Mouse (Mus musculus): ENCODE results near the gene Mtch1.
"Not testable (repeated sequence)": the region's sequence is repeated elsewhere in the genome, so short reads cannot be mapped to it uniquely, and the experiment has no call there.

Gene Mtch1

DNA sequence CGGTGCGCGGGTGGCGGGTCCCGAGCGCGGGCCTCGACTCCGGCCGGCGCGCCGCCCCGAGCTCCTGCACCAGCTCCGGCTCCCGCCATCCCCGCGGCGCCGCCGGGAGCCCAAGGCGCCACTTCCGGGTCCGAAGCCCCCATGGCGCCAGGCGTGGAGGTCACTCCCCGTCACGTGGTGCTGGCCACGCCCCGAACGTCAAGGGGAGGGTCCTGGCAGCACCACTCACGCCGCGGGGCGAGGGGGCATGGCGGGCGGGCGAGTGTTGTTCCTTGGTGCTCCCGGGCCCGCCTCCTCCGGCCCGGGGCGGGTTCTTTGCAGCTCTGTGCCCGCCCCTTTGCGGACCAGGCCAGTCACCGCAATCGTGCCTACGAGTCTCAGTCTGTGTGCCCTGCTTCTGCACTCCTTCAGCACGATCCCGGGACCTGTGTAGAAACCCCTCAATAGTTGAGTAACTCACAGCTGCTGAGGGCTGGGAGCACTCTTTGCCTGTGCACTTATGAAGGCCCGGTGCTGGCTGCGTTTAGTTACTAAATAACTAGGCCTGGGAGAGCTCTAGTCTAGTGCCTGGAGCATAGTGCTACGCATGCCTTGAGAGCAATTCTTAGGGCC, at the start of gene Mtch1:
Mtch1 (minus strand) TSS at position 290 of the 612 bp plus-strand sequence.
- peak; percentile 99 for DNase-seq (ENCODE audit: low read depth, low spot score)

DNA sequence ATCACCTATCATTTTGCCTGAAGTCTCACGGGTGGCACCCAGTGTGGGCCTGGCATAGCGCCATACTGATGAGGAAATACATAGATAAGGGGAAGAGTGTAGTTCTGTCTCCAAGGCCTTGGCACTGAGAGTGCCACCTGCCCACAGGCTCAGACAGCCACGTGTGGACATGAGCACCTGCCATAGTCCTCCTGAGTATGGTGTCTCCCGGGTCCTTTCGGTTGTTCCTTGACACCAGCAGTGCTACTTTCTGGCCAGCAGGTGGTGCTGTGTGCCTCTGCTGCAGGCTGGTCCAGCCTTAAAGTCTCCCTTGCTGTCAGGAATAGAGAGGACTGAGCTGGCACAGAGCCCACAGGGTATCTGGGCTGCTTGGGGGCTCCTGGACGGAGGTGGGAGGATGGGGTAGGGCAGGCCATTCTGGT, 49.1 kb upstream of the Mtch1 start:
- DNase-seq (ENCODE audit: low read depth, low spot score), result peak; percentile 94

DNA sequence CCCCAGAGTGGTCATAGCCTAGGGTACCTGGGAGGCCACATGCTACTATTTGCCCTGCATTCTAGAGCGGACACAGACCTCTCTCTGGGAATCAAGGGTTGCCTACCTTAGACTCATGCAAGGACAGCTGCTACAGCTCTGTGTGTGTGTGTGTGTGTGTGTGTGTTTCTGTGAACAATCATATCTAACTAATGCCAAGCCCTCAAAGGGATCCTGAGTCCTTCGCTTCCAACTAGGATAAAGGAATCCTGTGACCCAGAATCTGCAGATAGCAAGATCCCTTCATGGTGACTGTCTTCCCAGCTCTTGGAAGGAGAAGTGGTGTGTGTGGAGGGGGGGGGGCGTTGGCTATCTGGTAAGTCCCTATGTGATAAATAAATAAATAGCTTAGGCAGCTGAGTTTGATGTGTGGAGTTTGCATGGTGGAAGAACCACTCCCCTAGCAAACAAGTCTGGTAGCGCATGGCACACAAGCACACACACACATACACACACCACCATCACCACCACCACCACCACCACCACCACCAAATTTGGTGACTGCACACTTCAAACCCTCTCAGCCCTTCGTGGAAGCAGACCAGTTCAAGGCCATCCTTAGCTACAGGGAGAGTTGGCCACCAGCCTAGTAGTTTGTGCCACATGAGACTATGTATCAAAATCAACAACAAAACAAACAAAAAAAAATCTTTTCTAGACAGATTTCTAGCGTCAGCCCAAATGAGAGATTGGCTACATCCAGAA, 48.5 kb upstream of the Mtch1 start:
- peak; percentile 75 for DNase-seq (ENCODE audit: low read depth, low spot score)

DNA sequence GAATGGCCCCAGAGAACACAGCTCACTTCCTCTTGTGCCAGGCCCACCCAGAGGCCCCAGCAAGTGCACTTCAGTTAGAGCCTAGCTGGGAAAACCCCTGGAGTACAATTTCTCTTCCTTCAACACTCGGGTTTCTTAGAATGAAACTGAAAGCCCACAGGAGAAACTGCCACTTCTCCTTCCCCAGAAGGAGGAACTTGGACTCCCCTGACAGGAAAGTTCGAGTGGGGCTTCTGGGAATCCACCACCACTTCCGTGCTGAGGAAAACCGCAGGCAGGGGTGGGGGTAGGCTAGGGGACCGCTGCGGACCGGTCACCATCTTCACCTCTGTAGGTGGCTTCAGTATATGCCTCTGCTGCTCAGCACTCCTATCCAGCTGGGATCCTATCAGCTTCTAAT, 47.6 kb upstream of the Mtch1 start:
- peak; percentile 91 for DNase-seq (ENCODE audit: low read depth, low spot score)

DNA sequence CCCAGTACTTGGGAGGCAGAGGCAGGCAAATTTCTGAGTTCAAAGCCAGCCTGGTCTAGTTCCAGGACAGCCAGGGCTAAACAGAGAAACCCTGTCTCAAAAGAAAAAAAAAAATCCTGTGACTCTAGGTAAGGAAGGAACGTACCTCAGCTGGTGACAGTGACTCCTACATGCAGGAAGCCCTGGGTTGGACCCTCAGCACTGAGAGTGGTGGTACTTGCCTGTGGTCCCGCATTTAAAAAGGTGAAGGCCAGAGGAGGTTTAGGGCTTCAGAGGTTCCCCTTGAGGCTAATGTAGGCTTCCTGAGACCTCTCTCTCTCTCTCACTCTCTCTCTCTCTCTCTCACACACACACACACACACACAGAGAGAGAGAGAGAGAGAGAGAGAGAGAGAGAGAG, 47.0 kb upstream of the Mtch1 start:
- not testable (repeated sequence) for DNase-seq (ENCODE audit: low read depth, low spot score)

DNA sequence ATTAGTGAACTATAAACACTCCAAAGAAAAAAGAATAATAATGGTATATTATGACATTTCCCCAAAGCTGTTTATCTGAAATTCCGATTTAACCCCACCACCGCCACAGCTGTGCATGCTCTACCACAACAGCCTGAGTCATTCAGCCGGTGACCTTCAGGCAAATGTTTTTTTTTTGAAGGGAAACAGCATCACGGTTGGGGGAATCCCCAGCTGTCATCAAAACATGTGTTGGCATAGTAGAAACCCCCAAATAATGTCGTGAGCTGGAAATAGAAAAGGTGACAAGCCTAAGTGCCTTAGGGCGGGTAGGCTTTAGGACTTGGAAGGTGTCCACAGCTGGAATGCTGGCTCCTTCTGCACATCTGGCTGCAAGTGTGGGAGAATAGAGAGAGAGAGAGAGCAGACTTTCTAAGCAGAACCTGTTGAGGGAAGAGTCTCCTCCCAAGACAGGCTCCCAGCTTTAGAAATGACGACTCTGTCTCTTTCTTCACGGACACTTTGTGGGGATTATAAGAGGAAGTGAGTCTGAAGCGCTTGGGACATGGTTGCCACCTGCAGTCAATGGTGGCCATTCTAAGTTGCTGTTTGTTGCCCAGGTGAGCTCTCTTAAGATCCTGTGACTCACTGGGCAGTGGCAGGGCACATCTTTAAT, 46.5 kb upstream of the Mtch1 start:
- DNase-seq (ENCODE audit: low read depth, low spot score), result peak; percentile 95

DNA sequence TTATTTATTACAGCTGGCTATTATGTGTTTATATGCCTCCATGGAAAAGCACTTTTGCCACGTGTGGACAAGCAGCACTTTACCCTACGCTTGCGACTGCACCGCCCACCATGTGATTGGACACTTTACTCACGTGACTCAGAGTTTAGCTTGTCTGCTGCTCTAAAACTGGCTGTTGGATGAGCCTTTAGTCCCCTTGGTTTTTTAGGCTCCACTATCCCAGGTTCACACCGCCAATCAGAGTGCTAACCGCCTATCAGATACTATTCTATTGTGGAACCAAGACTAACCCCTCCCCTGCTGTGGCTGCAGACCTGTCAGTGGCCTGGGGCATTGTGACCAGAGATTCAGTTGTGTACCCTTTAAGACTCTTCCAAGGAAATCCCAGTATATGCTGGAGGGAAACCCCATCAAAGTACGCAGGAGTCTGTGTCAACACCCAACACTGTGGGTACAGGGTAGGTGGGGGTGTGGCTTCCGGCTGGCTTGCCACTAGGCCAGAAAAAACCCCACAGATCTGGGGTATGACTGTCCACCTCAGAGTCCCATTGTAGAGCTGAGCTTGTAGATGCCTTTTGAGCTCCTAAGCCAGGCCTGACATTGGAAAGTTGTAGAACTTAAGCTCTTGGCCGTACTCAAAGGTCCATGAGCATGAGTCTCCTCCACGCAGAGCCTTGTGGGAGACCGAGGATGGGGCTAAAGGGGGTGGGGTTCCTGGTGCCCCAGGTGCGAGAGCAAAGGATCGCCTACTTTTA, 45.8 kb upstream of the Mtch1 start:
- peak; percentile 84 for DNase-seq (ENCODE audit: low read depth, low spot score)

DNA sequence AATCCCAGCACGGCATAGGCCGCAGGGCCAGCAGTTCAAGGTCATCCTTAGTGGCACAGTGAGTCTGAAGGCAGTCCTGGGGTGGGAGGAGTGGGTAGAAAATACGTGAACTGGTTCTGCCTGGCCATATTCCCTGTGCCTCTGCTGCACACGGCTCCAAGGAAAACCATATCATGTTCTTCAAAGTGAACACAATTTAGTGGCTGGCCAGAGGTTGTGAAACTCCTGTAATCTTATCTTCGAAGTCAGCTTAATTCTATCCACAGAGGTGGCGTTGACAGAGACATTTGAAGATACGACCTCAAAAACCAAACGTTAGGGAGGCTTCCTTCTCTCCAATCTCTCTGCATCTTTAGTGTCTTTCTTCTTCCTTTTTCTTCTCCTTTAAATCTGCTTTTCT, 43.5 kb upstream of the Mtch1 start:
- no peak for DNase-seq (ENCODE audit: low read depth, low spot score)

DNA sequence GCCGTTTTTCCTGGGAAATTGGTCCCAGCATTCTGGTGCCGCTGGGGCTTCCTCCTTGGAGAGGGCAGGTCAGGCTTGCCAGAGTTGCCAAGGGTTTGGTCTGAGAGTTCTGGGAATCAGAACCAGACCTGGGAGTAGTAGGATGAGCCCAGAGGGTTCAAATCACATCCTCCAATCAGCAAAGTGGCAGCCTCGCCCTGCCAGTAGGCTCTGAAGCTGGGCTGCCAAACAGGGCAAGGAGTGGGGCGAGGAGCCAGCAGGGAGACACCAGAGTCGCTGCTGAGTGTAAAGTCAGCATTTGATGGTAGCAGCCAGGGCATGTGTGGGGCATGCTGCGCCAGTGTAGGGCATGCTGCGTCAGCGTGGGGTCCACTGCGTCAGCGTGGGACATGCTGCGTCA, 41.2 kb upstream of the Mtch1 start:
- no peak for DNase-seq (ENCODE audit: low read depth, low spot score)

DNA sequence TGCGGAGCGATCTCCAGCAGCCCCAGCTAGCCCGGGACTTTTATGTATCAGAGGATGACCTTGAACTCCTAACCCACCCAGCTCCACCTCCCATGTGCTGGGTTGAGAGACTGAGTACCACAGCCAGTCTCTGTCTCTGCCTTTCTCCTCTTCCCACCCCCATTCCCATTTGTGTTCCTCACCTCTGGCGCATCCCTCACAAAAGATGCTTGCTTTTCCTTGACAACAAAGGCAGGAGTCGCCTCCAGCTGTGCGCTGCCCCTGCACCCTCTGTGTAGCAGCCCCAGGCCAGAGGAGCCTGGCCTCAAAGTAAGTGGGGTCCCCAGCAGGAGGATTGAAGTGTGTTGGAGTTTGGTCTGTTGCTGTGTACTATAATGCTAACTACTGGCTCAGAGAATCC, 38.0 kb upstream of the Mtch1 start:
- DNase-seq (ENCODE audit: low read depth, low spot score), result no peak

DNA sequence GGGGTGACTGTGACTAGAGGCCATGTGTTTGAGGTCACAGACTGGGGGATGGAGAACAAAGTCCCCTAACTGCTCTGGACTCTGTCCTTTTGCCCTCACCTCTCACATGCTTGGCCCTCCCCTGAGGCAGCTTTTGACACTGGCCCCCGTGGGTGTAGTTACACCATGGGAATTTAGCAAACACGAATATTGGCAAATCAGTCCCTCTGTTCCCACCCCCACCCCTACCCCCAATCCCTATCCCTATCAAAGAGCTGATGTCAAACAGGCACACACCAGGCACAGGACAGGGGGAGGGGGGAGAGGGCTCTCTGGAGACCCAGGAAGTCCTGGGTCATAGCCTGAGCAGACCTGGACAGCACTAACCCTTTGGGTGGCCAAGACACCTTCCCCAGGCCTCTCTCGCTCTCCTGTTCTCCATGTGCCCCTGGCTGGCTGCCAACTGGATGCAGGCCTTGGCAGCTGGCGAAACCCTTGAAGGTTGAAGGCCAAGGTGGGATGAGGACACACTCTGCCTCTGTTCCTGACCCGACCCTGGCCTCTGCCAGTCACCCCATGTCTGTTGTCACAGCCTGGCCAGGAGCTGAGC, 37.2 kb upstream of the Mtch1 start:
- no peak for DNase-seq (ENCODE audit: low read depth, low spot score)

DNA sequence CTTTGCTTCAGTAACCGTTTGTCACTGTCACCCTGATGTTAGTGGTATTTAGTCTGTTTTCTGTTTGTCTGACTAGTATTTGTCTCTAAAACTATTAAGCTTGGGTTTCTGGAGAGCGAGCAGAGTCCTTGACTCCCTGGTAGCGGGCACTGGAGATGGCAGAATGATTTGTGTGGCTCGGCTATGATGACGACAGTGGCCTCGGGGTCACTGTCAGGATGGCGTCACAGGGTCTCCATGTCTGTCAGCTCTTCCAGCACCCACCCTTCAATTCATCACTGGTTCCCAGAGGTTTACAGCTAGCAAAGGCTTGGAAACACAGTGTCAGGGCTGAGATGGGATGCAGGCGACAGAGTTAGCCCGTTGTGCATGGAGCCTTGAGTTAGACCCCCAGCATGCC, 36.2 kb upstream of the Mtch1 start:
- DNase-seq (ENCODE audit: low read depth, low spot score), result no peak

DNA sequence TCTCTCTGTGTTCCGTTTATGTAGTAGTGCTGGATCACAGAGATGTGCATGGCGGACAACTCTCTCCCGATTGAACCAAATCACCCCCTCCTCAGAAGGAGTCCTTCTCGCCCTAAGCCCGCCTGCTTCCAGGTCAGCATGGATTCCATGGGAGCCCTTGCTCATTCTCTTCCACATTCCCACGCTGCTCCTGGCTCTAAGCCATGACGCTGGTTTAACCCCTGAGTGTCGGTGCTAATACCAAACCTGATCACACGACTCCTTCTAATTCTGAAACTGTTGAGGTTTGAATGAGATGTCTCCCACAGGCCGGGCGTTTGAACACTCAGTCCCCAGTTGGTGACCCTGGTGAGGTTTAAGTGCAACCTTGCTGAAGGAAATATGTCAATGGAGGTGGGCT, 34.7 kb upstream of the Mtch1 start:
- no peak for DNase-seq (ENCODE audit: low read depth, low spot score)

DNA sequence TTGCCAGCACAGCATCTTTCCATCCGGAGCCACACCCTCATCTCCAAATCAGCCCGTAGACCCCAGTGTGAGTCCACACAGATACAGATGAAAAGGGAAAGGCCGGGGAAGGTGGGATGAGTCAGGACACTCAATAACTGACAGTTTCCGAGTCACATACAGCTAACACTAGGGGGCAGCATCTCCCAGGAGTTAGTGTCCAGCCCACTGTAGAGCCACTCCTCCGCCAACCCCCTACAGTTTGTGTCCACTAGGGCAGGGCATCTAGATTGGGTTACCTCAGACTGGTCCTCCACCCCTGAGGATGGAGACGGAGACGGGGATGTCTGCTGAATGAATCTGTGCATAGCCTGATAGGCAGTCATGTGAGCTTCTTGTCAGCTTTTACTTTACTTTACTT, 33.7 kb upstream of the Mtch1 start:
- DNase-seq (ENCODE audit: low read depth, low spot score), result peak; percentile 81

DNA sequence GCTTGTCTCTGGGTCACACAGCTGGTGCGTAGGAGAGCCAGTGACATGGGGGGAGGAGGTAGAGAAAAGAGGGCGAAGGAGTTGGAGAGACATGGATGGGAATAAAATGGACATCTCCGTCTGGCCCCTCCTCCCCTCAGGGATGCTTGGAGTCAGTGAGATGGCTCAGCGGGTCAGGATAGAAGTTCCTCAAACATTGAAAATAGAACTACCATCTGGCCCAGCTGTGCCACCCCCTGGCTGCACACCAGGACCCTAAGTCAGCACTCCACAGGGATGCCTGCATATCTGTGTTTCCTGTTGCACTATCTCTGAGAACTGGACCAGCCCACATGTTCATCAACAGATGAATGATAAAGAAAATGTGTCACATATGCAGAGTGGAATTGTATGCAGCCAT, 32.5 kb upstream of the Mtch1 start:
- no peak for DNase-seq (ENCODE audit: low read depth, low spot score)

DNA sequence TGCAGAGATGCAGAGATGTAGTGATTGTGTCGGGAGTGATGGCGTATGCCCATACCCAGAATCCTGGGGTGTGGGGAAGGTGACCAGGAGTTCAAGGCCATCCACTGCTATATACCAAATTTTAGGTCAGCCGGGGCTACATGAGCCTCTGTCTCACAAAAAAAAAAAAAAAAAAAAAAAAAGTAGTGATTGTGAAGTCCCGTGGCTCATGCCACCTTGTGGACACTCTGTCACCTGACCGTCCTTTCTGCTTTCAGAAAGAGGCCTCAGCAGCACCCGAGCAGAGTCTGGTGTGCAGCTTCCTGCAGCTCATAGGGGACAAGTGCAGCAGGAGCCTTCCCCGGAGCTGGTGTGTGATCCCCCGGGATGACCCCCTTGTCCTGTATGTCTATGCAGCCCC, 30.3 kb upstream of the Mtch1 start:
- DNase-seq (ENCODE audit: low read depth, low spot score), result no peak

DNA sequence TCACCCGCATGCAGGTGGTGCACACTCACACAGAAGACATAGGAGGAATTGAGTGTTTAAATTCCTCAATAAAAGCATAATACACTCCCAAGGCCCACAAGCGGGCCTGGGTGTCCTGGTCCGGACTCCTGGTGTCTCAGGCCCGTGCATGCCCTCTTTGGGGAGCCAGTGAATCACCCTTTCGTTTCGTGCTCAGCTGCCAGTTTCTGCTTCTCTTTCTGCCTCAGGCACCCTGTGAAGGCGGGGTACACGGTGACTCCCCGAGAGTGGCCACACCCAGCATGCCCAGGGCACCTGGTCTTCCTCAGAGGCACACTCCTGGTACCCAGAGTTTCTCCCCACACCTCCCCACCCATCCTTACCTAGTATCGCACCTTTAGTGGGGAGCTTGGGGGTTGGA, 28.1 kb upstream of the Mtch1 start:
- peak; percentile 83 for DNase-seq (ENCODE audit: low read depth, low spot score)

DNA sequence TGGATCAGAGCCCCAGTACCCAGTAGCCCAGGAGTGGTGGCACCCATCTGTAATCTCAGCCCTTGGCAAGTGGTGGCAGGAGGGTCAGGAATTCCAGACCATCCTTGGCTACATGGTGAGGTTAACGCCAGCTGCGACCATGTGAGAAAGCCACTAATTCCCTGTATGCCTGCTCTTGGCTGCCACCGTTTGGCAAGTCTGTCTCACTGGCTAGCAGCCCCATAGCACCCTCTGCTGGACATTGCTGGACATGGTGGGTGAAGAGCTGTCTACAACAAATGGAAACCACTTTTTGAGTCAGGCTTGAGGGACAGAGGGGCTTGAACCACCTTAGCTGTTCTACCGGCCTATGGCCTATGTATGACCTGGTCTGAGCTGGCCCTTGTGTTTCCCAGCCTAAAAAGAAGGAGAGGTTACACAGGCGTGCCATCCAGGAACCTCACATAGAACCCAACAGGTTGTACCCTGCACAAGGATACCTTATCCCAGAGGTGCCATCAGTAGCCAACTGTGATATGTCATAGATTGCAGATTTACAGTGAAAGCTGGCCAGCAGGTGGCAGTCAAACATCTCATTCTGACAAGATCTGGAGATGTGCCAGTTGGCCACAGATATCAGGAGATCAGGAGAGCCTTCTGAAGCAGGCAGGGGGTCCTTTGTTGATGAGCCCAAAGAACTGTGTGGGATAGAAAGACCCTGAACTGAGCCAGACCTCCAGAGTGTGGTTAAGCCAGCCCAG, 23.4 kb upstream of the Mtch1 start:
- peak; percentile 88 for DNase-seq (ENCODE audit: low read depth, low spot score)

DNA sequence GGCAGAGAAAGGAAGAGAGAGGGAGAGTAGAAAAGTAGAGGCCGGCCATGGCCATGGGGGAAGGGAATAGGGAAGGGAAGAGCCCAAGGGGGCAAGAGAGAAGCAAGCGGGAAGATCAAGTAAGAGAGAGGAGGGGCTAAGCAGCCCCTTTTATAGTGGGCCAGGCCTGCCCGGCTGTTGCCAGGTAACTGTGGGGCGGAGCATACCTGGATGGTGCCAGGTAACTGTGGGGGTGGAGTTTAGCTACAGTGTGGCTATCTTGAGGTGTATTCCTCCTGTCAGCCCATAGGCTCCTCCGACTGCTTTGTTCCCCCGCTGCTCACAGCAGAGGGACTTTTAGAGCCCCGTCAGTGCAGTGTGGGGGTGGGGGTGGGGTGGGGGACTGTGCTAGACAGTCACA, 21.0 kb upstream of the Mtch1 start:
- DNase-seq (ENCODE audit: low read depth, low spot score), result no peak

DNA sequence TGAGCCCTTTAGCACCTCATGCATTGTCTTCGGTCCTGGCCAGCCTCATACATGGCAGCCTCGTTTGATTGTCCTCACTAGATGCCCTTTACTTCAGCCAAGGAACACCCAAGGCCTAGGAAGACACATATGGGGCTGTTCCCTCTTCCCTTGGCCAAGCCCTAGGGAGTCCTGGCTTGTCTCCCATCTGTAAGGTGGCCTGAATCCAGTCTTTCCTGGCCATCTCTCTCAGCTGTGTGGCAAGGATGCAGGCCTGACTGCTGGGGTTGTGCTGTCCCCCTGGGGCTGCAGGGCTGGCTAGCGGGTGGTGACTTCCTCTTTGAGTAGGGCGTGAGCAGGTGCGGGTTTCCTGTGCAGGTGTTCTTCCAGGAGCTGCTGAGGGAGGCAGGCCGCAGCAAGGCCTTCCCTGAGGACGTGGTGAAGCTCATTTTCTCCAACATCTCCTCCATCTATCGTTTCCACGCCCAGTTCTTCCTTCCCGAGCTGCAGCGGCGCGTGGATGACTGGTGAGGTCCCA, 17.4 kb upstream of the Mtch1 start:
- DNase-seq (ENCODE audit: low read depth, low spot score), result peak; percentile 79

DNA sequence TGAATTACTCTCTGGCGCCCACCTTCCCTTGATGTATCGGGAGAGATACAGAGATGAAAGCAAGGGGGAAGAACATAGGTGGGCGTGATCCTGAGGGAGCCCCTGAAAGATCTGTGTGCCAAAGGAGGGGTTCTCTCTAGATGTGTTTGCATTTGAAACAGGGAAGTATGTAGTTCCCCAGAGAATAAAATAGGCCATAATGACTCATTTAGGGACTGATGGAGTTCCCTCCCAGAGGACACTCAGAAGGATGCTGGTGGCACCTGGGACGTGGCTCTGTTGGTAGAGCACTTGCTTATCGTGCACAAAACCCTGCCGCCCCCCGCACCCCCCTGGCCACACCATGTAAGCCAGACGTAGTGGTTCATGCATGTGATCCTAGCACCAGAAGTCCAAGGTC, 15.4 kb upstream of the Mtch1 start:
- DNase-seq (ENCODE audit: low read depth, low spot score), result peak; percentile 63
